Mouse (Mus musculus) neural tube, embryonic 11.5 days (tissue): ENCODE measurements around the gene Tdgf1. TPM values are rescaled to one million over a fixed set of nuclear protein-coding genes. Genes with fewer than 3 reads are reported as not detected.

Experiments
- microRNA-seq: library from miRNA; unstranded; fragments of <30 nt; microRNA quantifications from one replicate; pipeline ENCODE4, GENCODE M21; 2016
- polyA plus RNA-seq: library from polyadenylated mRNA; unstranded; fragments of >200 nt; fragmentation: Nextera tagmentation; extraction: Ambion mirVana; gene quantifications from 2 replicates; pipeline ENCODE4 v1.2.1, GENCODE M21; 2014

Tdgf1 gene
- polyA plus RNA-seq, 1 experiment from 2014 or later, result not detected

Small RNA genes lying within 50 kb of the gene (microRNA-seq; reads per million reads assigned to microRNA genes)
- not detected for gene Gm24269

Other genes with a start within 250 kb of the Tdgf1 start
- gene Myl3, start 204.3 kb downstream of the Tdgf1 start, polyA plus RNA-seq, result 2.9 and 5.3 TPM in 2 replicates
- gene Pth1r, start 199.0 kb downstream of the Tdgf1 start, polyA plus RNA-seq, result 33.7 and 36.2 TPM in 2 replicates
- gene Prss42, start 148.0 kb downstream of the Tdgf1 start, polyA plus RNA-seq, result not detected in 2 replicates
- gene Prss44, start 132.2 kb downstream of the Tdgf1 start, polyA plus RNA-seq, result not detected in 2 replicates
- 0.14 TPM in 1 of 2 replicates, not detected in the other for gene Prss43, start 119.5 kb downstream of the Tdgf1 start, polyA plus RNA-seq
- gene Prss45, start 111.6 kb downstream of the Tdgf1 start, polyA plus RNA-seq, result 0.20 TPM in 1 of 2 replicates, not detected in the other
- not detected in 2 replicates for gene Prss46, start 101.7 kb downstream of the Tdgf1 start, polyA plus RNA-seq
- gene Prss50, start 88.2 kb downstream of the Tdgf1 start, polyA plus RNA-seq, result not detected in 2 replicates
- 1.1 and 1.4 TPM in 2 replicates for gene Als2cl, start 66.3 kb downstream of the Tdgf1 start, polyA plus RNA-seq
- gene Tmie, start 66.0 kb downstream of the Tdgf1 start, polyA plus RNA-seq, result 0.32 and 0.70 TPM in 2 replicates
- gene Fam240a, start 29.3 kb downstream of the Tdgf1 start, polyA plus RNA-seq, result not detected in 2 replicates
- 0.15 and 0.51 TPM in 2 replicates for gene Lrrc2, start 5.4 kb upstream of the Tdgf1 start, polyA plus RNA-seq
- gene Rtp3, start 44.4 kb upstream of the Tdgf1 start, polyA plus RNA-seq, result 0.09 TPM in 1 of 2 replicates, not detected in the other
- 0.19 TPM in 1 of 2 replicates, not detected in the other for gene Ltf, start 73.1 kb upstream of the Tdgf1 start, polyA plus RNA-seq
- gene Ccrl2, start 111.4 kb upstream of the Tdgf1 start, polyA plus RNA-seq, result 0.54 and 1.6 TPM in 2 replicates
- gene Lrrfip2, start 171.4 kb upstream of the Tdgf1 start, polyA plus RNA-seq, result 50.8 and 51.3 TPM in 2 replicates